Mouse (Mus musculus) ES-Bruce4 (cell line): ENCODE measurements around the gene Pbld2.

Experiments used
- CTCF ChIP-seq: IDR thresholded peaks from one replicate; pipeline ENCODE4 v1.8.1; 2011; ENCODE audit warnings: low read depth, low read length
- EP300 ChIP-seq: IDR thresholded peaks from 2 replicates; pipeline ENCODE4 v1.6.1; 2011; ENCODE audit warnings: low read depth, low read length; ENCODE audit not compliant: insufficient read depth

GRCm38 (mm10) chr10:63025016-63025415 is 901 bp downstream of the Pbld2 start:
- no peak for TF ChIP-seq CTCF
- no peak for TF ChIP-seq EP300
